Mouse (Mus musculus) bone marrow, adult 2 months (tissue): Measurements from ENCODE around the gene Smarca2.

Source experiments
- CTCF ChIP-seq: fragments of 200-500 bp; IDR thresholded peaks from 2 replicates; pipeline ENCODE4 v1.5.1; 2011; ENCODE audit warnings: low read length, control low read depth; ENCODE audit not compliant: control insufficient read depth, insufficient read depth
- POLR2A ChIP-seq: fragments of 200-500 bp; IDR thresholded peaks from 2 replicates; pipeline ENCODE4 v1.6.1; 2011; ENCODE audit warnings: low read depth, mild to moderate bottlenecking, control low read depth, low read length, borderline replicate concordance; ENCODE audit not compliant: control insufficient read depth

DNA sequence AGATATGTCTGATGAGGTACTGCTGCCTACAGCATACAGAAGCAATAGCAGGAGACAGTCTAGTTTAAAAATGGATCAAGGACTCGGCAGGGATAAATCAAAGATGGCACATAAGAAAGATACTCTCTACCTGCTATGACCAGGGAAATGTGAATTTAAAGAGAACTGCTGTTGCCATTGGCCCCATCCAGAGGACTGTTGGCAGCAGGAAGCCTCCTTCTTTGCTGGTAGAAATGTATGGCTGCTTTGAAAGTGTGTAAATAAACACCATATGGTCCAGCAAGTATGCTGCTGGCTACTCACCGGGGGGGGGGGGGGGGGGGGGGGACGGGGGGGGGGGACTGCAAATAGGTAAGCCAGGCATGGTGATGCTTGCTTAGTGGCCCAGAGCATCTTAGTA lies 189.5 kb downstream of the Smarca2 start:
- TF ChIP-seq CTCF (no peak), POLR2A (no peak)
